Mouse (Mus musculus): Measurements from ENCODE around the gene Galt. TPM values are rescaled to one million over a fixed set of nuclear protein-coding genes. Genes with fewer than 3 reads are reported as not detected.

Galt gene
- polyA plus RNA-seq (2012), result 40.4 and 54.2 TPM in 2 replicates

- no peak for TF ChIP-seq GATA1 (IDR thresholded peaks at IDR 0.05; ENCODE audit: low read length)
Measured at GRCm38 (mm10) chr4:41754797-41755337, at the start of gene Galt. TSS of gene Galt (plus strand) at chr4:41755228.

GRCm38 (mm10) chr4:41705922-41706754 lies 48.9 kb upstream of the Galt start:
- no peak for TF ChIP-seq GATA1 (IDR thresholded peaks at IDR 0.05; ENCODE audit: low read length)

GRCm38 (mm10) chr4:41707011-41707535 lies 48.0 kb upstream of the Galt start:
- no peak for TF ChIP-seq GATA1 (IDR thresholded peaks at IDR 0.05; ENCODE audit: low read length)

GRCm38 (mm10) chr4:41708192-41708745 lies 46.8 kb upstream of the Galt start:
- no peak for TF ChIP-seq GATA1 (IDR thresholded peaks at IDR 0.05; ENCODE audit: low read length)

DNA sequence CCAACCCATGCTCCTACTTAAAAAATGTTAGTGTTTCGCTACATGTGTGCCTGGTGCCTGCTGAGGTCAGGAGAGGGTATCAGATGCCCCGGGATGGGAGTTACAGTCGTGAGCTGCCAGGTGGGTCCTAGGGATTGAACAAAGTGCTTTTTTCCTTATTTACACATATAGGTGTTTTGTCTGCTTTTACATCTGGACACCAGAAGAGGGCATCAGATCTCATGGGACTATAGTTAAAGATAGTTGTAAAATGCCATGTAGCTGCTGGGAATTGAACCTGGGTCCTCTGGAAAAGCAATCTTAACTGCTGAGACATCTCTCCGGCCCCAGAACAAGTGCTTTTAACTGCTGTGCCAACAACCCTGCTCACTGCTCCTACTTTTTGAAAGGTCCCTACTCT lies 44.8 kb upstream of the Galt start:
- TF ChIP-seq GATA1 (IDR thresholded peaks at IDR 0.05; ENCODE audit: low read length), result no peak

DNA sequence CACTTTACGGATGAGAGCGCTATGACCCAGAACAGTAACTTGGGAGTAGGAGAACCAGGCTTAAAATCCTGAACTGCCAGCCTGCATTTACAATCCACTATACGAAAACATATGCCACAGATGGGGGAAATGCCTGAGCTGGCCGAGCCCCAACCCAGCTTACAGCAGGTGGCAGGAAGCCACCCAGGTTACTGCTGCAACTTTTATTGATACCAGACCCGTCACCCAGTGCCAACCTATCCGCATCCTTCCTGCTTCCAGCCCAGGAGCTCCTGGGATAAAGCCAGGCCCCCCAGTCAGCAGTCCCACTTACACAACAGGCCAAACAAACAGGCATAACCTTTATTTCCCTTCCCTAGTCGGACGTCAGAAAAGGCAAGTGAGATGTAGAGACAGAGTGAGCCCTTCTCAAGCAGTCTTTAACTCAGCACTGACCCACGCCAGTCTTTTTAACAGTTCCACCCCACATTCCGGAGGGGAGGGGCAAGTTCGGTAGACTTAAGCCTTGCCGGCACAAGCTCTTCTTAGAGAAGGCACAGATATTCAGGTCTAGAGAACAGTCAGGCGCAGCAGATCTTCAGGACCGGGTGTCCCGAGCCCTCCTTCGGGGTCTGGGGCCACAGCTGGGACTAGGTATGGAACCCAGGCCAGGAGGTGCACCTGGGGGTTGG lies 43.2 kb upstream of the Galt start:
- no peak for TF ChIP-seq GATA1 (IDR thresholded peaks at IDR 0.05; ENCODE audit: low read length)

DNA sequence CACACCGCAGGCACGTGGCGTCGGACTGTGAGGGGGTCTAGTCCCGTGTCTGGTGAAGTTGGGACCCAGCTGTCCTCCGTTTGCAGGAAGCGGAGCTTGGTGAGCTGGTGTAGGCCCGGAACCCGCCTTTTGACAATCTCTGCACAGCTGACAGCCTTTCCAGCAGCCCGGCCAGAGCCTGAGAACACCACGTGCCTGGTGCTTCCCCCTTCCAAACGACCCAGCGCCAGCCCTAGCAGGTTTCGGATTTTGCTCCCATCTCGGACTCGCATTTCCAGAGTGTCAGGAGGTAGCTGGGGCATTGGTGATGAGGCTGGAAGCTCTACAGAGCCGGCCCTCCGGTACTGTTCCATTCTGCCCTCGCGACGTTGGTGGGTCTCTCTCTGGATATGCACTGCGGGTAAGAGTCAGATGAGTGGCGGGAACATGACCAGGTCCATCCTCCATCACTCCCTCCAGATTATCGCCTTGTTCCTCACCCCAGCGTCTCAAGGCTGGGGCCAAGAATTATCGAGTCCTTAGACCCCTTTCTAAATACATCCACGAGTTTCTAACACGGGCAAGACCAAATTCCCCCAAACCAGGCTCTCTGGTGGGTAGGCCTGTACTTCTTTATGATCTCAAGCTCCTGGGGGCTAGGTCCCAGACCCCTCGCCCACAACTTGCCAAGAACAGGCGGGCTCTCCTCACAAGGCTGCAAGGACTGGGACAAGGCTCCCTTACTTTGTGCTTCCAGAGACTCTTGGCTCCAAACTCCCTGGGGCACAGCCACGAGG lies 42.4 kb upstream of the Galt start:
- no peak for TF ChIP-seq GATA1 (IDR thresholded peaks at IDR 0.05; ENCODE audit: low read length)

- no peak for TF ChIP-seq GATA1 (IDR thresholded peaks at IDR 0.05; ENCODE audit: low read length)
Measured at GRCm38 (mm10) chr4:41713197-41714067, 41.6 kb upstream of the Galt start, which contains the start of gene Rpp25l. TSS of gene Rpp25l (minus strand) at chr4:41713534.

DNA sequence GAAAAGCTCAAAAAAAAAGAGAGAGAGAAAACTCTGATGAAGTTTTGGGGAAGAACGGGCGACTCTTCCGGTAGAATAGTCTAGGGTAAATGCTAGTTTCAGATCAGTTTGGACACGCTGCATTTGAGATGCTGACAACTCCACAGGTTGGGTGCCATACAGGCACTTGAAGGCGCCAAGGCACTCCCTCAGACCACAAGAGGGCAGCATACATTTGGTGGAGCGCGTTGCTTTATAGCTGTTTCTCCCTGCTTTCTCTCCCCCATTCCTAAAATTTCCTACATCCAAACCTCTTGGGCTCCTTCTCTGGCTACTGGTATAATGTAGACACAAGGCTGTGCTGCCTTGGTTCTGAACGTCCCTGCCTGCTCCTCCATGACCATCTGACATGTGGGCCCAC lies 40.8 kb upstream of the Galt start:
- no peak for TF ChIP-seq GATA1 (IDR thresholded peaks at IDR 0.05; ENCODE audit: low read length)

DNA sequence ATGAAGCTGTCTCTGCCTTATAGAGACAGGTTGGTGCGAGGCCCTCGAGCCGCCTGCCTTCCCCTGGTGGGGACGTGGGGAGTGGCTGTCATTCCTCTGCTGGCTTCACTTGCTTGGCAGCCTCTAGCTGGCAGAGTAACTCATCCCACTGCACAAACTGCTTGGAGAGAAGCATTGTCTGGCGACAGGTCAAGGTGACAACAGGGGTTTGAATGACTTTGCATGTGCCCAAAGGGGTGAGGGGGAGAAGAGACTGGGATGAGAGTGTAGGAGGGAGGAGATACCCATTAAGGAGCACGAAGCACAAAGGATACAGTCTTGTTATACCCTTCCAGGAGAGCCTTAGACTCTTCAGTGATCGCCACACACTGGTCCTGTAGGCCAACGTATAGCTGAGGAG lies 39.9 kb upstream of the Galt start:
- TF ChIP-seq GATA1 (IDR thresholded peaks at IDR 0.05; ENCODE audit: low read length), result no peak

GRCm38 (mm10) chr4:41715596-41715995 lies 39.4 kb upstream of the Galt start:
- no peak for TF ChIP-seq GATA1 (IDR thresholded peaks at IDR 0.05; ENCODE audit: low read length)

DNA sequence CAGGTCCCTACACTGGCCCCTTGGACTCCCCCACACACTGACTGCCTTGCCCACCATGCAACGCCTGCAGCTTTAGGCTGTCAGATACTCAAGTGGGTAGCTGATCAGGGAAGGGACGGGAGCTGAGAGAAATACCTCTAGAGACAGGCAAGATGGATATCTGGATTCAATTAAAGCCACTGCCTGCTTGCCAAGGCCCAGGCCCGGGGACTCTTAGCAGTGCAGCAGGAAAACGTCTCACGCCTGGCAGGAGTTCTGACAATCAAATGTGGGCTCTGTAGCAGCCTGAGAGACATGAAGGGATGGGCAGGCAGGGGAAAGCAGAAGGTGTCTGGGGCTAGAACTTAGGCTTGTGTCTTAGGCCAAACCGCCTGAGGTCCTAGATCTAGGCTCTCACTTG lies 38.2 kb upstream of the Galt start:
- TF ChIP-seq GATA1 (IDR thresholded peaks at IDR 0.05; ENCODE audit: low read length), result no peak

DNA sequence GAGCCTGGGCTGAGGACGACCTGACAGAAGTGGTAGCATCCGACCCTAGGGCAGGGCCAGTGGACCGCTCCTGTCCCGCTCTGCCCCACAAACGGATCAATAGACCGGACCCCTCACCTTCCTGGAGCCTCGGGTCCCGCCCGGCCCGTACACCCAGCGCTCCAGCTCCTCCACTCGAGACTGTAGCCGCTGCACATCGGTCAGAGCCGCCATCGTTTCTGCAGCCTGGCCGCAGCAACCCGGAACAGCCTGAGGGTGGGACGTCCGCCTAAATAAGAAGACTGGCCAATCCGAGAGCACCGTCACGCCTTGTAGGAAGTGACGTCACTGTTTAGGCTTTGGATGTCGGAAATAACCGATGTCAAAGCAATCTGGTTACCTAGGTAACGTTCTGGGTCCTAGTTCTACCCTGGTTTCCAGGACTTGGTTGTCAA lies 32.1 kb upstream of the Galt start, which contains the start of gene Dctn3:
Gene Dctn3 (minus strand): TSS at position 253 of the 434 bp plus-strand sequence.
- no peak for TF ChIP-seq GATA1 (IDR thresholded peaks at IDR 0.05; ENCODE audit: low read length)
